ENCODE assay signal across 10 mouse cellular contexts in the genomic region with DNA sequence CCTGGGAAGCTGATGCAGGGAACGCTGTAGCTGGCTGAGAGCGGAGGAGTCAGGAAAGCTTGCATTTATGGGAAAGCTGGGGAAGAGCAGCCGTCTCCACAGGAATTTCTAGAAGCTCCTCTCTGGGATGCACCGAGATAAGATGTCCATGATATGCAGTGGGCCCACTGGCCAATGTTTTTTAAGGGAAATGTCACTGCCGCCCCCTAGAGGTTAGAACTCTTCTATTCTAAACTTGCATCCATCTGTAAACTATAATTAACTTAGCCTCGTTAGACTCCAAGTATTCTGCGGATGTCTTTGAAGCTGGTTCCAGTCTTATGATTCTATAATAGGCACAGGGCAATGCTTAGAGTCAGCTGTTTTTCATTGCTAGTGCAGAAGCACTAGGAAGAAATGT. TPM values are rescaled to one million over a fixed set of nuclear protein-coding genes. Genes with fewer than 3 reads are reported as not detected.
DNase-seq lines count a peak whose midpoint lies in the region; ATAC-seq and TF ChIP-seq lines count a peak whose summit lies in the region.
"Had no signal": no experiment of that assay in that cellular context is flagged by ENCODE, and none has a peak within 500 bp of the region (broad histone marks: within the 10 kb centered on the region; RNA-seq: fewer than 3 reads in every experiment).

No protein-coding gene starts in this region.

- H3K9ac ChIP-seq in forebrain, embryonic 14.5 days (ENCODE audit: low read length), result no peak overlapping the region
- H3K9ac ChIP-seq in forebrain, embryonic 13.5 days, result no peak overlapping the region
- no peak overlapping the region for H3K9ac ChIP-seq in limb, embryonic 14.5 days (ENCODE audit: low read depth, low read length, severe bottlenecking)
- H3K9ac ChIP-seq: midbrain, embryonic 12.5 days; stomach, embryonic 15.5 days had no signal

- H3K4me2 ChIP-seq in forebrain, embryonic 14.5 days (ENCODE audit: low read length), result no peak overlapping the region
- no peak overlapping the region for H3K4me2 ChIP-seq in forebrain, embryonic 13.5 days
- H3K4me2 ChIP-seq in limb, embryonic 14.5 days (replicated peaks; ENCODE audit: low read depth, low read length, severe bottlenecking), result no peak overlapping the region
- H3K4me2 ChIP-seq: midbrain, embryonic 12.5 days; stomach, embryonic 15.5 days had no signal

- peaks cover 82% of the 10 kb centered on the region for H3K36me3 ChIP-seq in forebrain, embryonic 14.5 days (ENCODE audit: control insufficient read depth, insufficient read depth, low read length)
- peaks cover 88% of the 10 kb centered on the region for H3K36me3 ChIP-seq in forebrain, embryonic 13.5 days (ENCODE audit: poor library complexity, severe bottlenecking)
- H3K36me3 ChIP-seq in limb, embryonic 14.5 days (ENCODE audit: control insufficient read depth, insufficient read depth, low read length), result peaks cover 74% of the 10 kb centered on the region
- H3K36me3 ChIP-seq in limb, embryonic 10.5 days, result peaks cover 96% of the 10 kb centered on the region

- no peak for TF ChIP-seq POLR2A in limb, embryonic 14.5 days (IDR thresholded peaks at IDR 0.05; ENCODE audit: borderline replicate concordance, extremely low read depth, insufficient read depth, insufficient read length)

- peak; percentile 48 for DNase-seq in forebrain, embryonic 14.5 days (ENCODE audit: low spot score)
- peak; percentile 61 for DNase-seq in limb, embryonic 14.5 days (ENCODE audit: low spot score)
- DNase-seq in limb, embryonic 10.5 days (ENCODE audit: low spot score), result no peak
- DNase-seq in cerebellum, postnatal 10 days, result peak; percentile 66 to 70
- DNase-seq in lung, postnatal 36 days, result peak; percentile 35
- DNase-seq in spleen, postnatal 36 days (ENCODE audit: low spot score in 2 of 2), result no peak
- DNase-seq in natural killer cell, adult 2 months (ENCODE audit: low spot score in 2 of 2), result no peak

- H3K27ac ChIP-seq in forebrain, embryonic 14.5 days (ENCODE audit: low read depth, low read length), result no peak overlapping the region
- no peak overlapping the region for H3K27ac ChIP-seq in forebrain, embryonic 13.5 days
- no peak overlapping the region for H3K27ac ChIP-seq in limb, embryonic 14.5 days (replicated peaks; ENCODE audit: low read depth, low read length)
- H3K27ac ChIP-seq in limb, embryonic 10.5 days, result no peak overlapping the region
- H3K27ac ChIP-seq: midbrain, embryonic 12.5 days; stomach, embryonic 15.5 days had no signal

- no peaks in the 10 kb centered on the region for H3K4me1 ChIP-seq in forebrain, embryonic 14.5 days (ENCODE audit: control insufficient read depth, insufficient read depth, low read length)
- peaks cover 10% of the 10 kb centered on the region for H3K4me1 ChIP-seq in forebrain, embryonic 13.5 days
- H3K4me1 ChIP-seq in limb, embryonic 14.5 days (ENCODE audit: control insufficient read depth, insufficient read depth, low read length), result peaks cover 6% of the 10 kb centered on the region; the same call in 1 of the 2 replicates
- H3K4me1 ChIP-seq in limb, embryonic 10.5 days, result peaks cover 8% of the 10 kb centered on the region; the same call in 1 of the 2 replicates
- H3K4me1 ChIP-seq: midbrain, embryonic 12.5 days; stomach, embryonic 15.5 days had no signal

- ATAC-seq in forebrain, embryonic 14.5 days, result no peak
- no peak for ATAC-seq in forebrain, embryonic 13.5 days
- peak; percentile 42; the same call in 1 of the 2 replicates for ATAC-seq in limb, embryonic 14.5 days (ENCODE audit: low FRiP score, low read depth)

- H3K9me3 ChIP-seq in forebrain, embryonic 14.5 days (replicated peaks; ENCODE audit: control insufficient read depth, low read length), result no peaks in the 10 kb centered on the region
- H3K9me3 ChIP-seq in forebrain, embryonic 13.5 days (replicated peaks), result no peaks in the 10 kb centered on the region
- no peaks in the 10 kb centered on the region for H3K9me3 ChIP-seq in limb, embryonic 14.5 days (ENCODE audit: control insufficient read depth, low read length)
- no peaks in the 10 kb centered on the region for H3K9me3 ChIP-seq in limb, embryonic 10.5 days (replicated peaks)
- H3K9me3 ChIP-seq: midbrain, embryonic 12.5 days; stomach, embryonic 15.5 days had no signal

- WGBS in forebrain, embryonic 14.5 days, result 65% methylated on average over 7 of the region's 7 CpGs
- 56% methylated on average over 7 of the region's 7 CpGs for WGBS in forebrain, embryonic 13.5 days
- WGBS in limb, embryonic 14.5 days, result 49% methylated on average over 7 of the region's 7 CpGs
- 72% methylated on average over 7 of the region's 7 CpGs for WGBS in limb, embryonic 10.5 days

- no peaks in the 10 kb centered on the region for H3K27me3 ChIP-seq in forebrain, embryonic 14.5 days (replicated peaks; ENCODE audit: control insufficient read depth, insufficient read depth, low read length)
- no peaks in the 10 kb centered on the region for H3K27me3 ChIP-seq in forebrain, embryonic 13.5 days
- no peaks in the 10 kb centered on the region for H3K27me3 ChIP-seq in limb, embryonic 14.5 days (ENCODE audit: control insufficient read depth, insufficient read depth, low read length)
- H3K27me3 ChIP-seq in limb, embryonic 10.5 days (ENCODE audit: low read depth, poor library complexity, severe bottlenecking), result no peaks in the 10 kb centered on the region
- H3K27me3 ChIP-seq: midbrain, embryonic 12.5 days; stomach, embryonic 15.5 days had no signal

- no peak overlapping the region for H3K4me3 ChIP-seq in forebrain, embryonic 14.5 days (ENCODE audit: low read depth, low read length)
- no peak overlapping the region for H3K4me3 ChIP-seq in forebrain, embryonic 13.5 days
- H3K4me3 ChIP-seq in limb, embryonic 14.5 days (replicated peaks; ENCODE audit: low read length), result no peak overlapping the region
- no peak overlapping the region for H3K4me3 ChIP-seq in limb, embryonic 10.5 days
- H3K4me3 ChIP-seq: midbrain, embryonic 12.5 days; stomach, embryonic 15.5 days had no signal

RNA-seq across cellular contexts. Expression of a gene that starts 43.2 kb away (rescaled TPM):
- 0.24 and 0.32 TPM in 2 replicates for polyA plus RNA-seq in forebrain, embryonic 14.5 days (2014; fragmentation: Nextera tagmentation; extraction: Ambion mirVana)
- polyA plus RNA-seq in forebrain, embryonic 13.5 days (2015; fragmentation: Nextera tagmentation; extraction: Ambion mirVana), result 0.72 and 0.84 TPM in 2 replicates
- 69.3 and 89.0 TPM in 2 replicates for polyA plus RNA-seq in limb, embryonic 14.5 days (2012; rRNA removed)
- 30.3 and 32.3 TPM in 2 replicates for polyA plus RNA-seq in limb, embryonic 14.5 days (2014; fragmentation: Nextera tagmentation; extraction: Ambion mirVana)
- 2.6 and 4.9 TPM in 2 replicates for polyA plus RNA-seq in limb, embryonic 10.5 days (2016; fragmentation: Nextera tagmentation; extraction: Ambion mirVana)

Comparison
In these comparisons a context has a peak if more than half of its experiments do, and no peak if none do; other contexts are left out.
1. DNase-seq: peak in forebrain, embryonic 14.5 days (single experiment), limb, embryonic 14.5 days (single experiment), cerebellum, postnatal 10 days (2 of 2) and lung, postnatal 36 days (single experiment); none in limb, embryonic 10.5 days (single experiment), spleen, postnatal 36 days (0 of 2) and natural killer cell, adult 2 months (0 of 2).